Mouse (Mus musculus) stomach, postnatal 0 days (tissue): ENCODE data around the gene Gm45785.

ENCODE experiments used
- CTCF ChIP-seq: IDR thresholded peaks from 2 replicates; pipeline ENCODE4 v1.5.1; 2016; ENCODE audit warnings: antibody characterized with exemption, low read depth, mild to moderate bottlenecking, moderate library complexity
- EP300 ChIP-seq: optimal IDR thresholded peaks from 2 replicates; pipeline ENCODE3; 2016; ENCODE audit warnings: antibody characterized with exemption

- TF ChIP-seq CTCF (no peak), EP300 (no peak)
These were observed 15.1 kb downstream of the Gm45785 start for GRCm38 (mm10) chr7:140840750-140841735.
